Mouse (Mus musculus) liver, adult 2 months (tissue): ENCODE results near the gene Gyg. TPM values are rescaled to one million over a fixed set of nuclear protein-coding genes. Genes with fewer than 3 reads are reported as not detected.

Source experiments
- DNase-seq: peaks from one replicate; pipeline ENCODE4 v3.0.0-alpha.2; 2011; ENCODE audit warnings: low read depth, low spot score; ENCODE audit errors: extremely low read depth
- H3K27ac ChIP-seq: fragments of 200-500 bp; replicated peaks from 2 replicates; pipeline ENCODE4 v1.5.1; 2012; ENCODE audit warnings: low read depth, mild to moderate bottlenecking, control low read depth, inconsistent platforms, low read length; ENCODE audit not compliant: insufficient read depth
- H3K27me3 ChIP-seq: fragments of 200-500 bp; 2 replicates; pipeline ENCODE4 v1.6.1; 2012; ENCODE audit warnings: mild to moderate bottlenecking, moderate library complexity, low read length, inconsistent platforms; ENCODE audit not compliant: control insufficient read depth, insufficient read depth
- H3K36me3 ChIP-seq: fragments of 200-500 bp; 2 replicates; pipeline ENCODE4 v1.6.1; 2012; ENCODE audit warnings: low read length, inconsistent platforms; ENCODE audit not compliant: control insufficient read depth, insufficient read depth
- H3K4me1 ChIP-seq: fragments of 200-500 bp; 2 replicates; pipeline ENCODE4 v1.6.1; 2011; ENCODE audit warnings: low read length; ENCODE audit not compliant: control insufficient read depth, insufficient read depth
- H3K4me3 ChIP-seq: fragments of 200-500 bp; 2 replicates; pipeline ENCODE4 v1.5.1; 2011; ENCODE audit warnings: low read depth, mild to moderate bottlenecking, control low read depth, low read length, moderate library complexity; ENCODE audit not compliant: insufficient read depth
- H3K79me2 ChIP-seq: fragments of 200-500 bp; 2 replicates; pipeline ENCODE4 v1.6.1; 2012; ENCODE audit warnings: inconsistent platforms, mild to moderate bottlenecking, low read length, moderate library complexity; ENCODE audit not compliant: control insufficient read depth, insufficient read depth
- H3K9ac ChIP-seq: fragments of 200-500 bp; 2 replicates; pipeline ENCODE4 v1.6.1; 2012; ENCODE audit warnings: low read depth, mild to moderate bottlenecking, control low read depth, inconsistent platforms, low read length
- CTCF ChIP-seq: fragments of 200-500 bp; IDR thresholded peaks from 2 replicates; pipeline ENCODE4 v1.5.1; 2011; ENCODE audit warnings: low read depth, low read length, control low read depth
- POLR2A ChIP-seq: fragments of 200-500 bp; IDR thresholded peaks from 2 replicates; pipeline ENCODE4 v1.6.1; 2011; ENCODE audit warnings: low read length, control low read depth; ENCODE audit not compliant: insufficient read depth; ENCODE audit errors: extremely low read depth
- WGBS: fragments of 180-500 bp; shearing (Covaris S2); methylation state at CpG from one replicate; pipeline ENCODE4 v1.1.7; 2018; 5-methylcytosine and 5-hydroxymethylcytosine counted together
- polyA plus RNA-seq: library from polyadenylated mRNA; depleted of rRNA; stranded (reverse); fragments of >200 nt; gene quantifications from 2 replicates; pipeline ENCODE4 v1.2.3, GENCODE M21; 2012
- total RNA-seq: library from RNA; depleted of rRNA; stranded (reverse); fragments of >200 nt; gene quantifications from 2 replicates; pipeline ENCODE4 v1.2.3, GENCODE M21; 2014

The Gyg gene
- total and polyA plus RNA-seq, 2 experiments = 4.4 to 6.1 TPM

DNA sequence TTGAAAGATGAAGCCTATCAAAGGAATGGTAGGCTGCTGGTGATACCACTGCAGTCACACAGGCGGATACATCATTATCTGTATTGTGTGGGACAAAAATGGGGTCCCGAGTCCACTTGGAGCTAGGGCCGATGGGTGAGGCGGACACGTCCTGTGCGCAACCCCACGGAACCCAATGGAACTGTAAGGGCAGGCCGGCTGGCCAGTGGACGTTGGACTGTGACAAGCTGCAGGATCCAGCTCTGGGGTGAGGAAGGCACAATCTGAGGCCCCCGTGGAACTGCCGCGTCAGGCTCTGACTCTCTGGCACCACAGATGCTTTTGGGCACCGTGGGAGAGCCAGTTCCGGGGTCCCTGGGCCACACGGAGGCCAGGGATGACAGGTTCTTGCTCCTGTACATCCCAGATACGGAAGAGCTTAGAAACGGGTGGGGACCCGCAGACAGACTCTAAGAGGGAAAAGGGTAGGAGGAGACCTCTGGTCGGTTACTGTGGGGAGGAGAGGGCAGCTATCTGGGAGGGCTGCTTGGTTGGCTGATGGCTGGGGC, 36.0 kb downstream of the Gyg start:
- no peak overlapping the region for H3K4me3 ChIP-seq
- no peak for DNase-seq
- H3K79me2 ChIP-seq = no peaks in the 10 kb centered on the region
- TF ChIP-seq CTCF (no peak), POLR2A (no peak)
- WGBS = 94% methylated on average over 19 of the region's 19 CpGs
- no peak overlapping the region for H3K27ac ChIP-seq
- peaks cover 22% of the 10 kb centered on the region for H3K36me3 ChIP-seq
- no peak overlapping the region for H3K9ac ChIP-seq
- no peaks in the 10 kb centered on the region for H3K4me1 ChIP-seq
- no peaks in the 10 kb centered on the region for H3K27me3 ChIP-seq

GRCm38 (mm10) chr3:20111913-20112312, 43.2 kb downstream of the Gyg start:
- no peak for DNase-seq
- no peak for TF ChIP-seq POLR2A
- TF ChIP-seq CTCF = no peak
- 100% methylated on average over 2 of the region's 2 CpGs for WGBS
- Histone ChIP-seq H3K4me3 (no peak overlapping the region), H3K79me2 (no peaks in the 10 kb centered on the region), H3K27me3 (no peaks in the 10 kb centered on the region), H3K27ac (no peak overlapping the region), H3K36me3 (peaks cover 30% of the 10 kb centered on the region), H3K4me1 (peaks cover 2% of the 10 kb centered on the region; the same call in 1 of the 2 replicates), H3K9ac (no peak overlapping the region)

GRCm38 (mm10) chr3:20108881-20109280, 46.2 kb downstream of the Gyg start:
- Histone ChIP-seq H3K36me3 (peaks cover 28% of the 10 kb centered on the region), H3K27ac (no peak overlapping the region), H3K9ac (no peak overlapping the region), H3K27me3 (no peaks in the 10 kb centered on the region), H3K4me3 (no peak overlapping the region), H3K4me1 (peaks cover 2% of the 10 kb centered on the region; the same call in 1 of the 2 replicates), H3K79me2 (no peaks in the 10 kb centered on the region)
- no peak for DNase-seq
- no peak for TF ChIP-seq POLR2A
- no peak for TF ChIP-seq CTCF
- 89% methylated on average over 5 of the region's 5 CpGs for WGBS

DNA sequence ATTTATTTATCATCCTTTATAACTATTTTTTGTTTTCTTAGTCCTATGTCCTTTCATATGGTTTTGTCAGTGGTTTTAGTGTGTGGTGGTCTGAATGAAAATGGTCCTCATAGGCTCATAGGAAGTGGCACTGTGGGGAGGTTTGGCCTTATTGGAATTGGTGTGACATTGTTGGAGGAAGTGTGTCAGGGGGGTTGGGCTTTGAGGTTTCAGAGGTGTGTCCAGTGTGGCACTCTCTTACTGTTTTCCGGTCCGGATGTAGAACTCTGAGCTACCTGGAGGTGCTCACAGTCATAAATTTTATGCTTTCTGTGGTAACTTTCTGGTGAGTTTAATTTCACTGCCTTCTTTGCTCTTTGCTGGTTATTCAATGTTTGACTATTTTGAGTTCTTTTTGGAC, 50.3 kb downstream of the Gyg start:
- H3K27ac ChIP-seq = no peak overlapping the region
- H3K27me3 ChIP-seq = no peaks in the 10 kb centered on the region
- no peak for TF ChIP-seq POLR2A
- H3K36me3 ChIP-seq = peaks cover 24% of the 10 kb centered on the region
- H3K9ac ChIP-seq = no peak overlapping the region
- H3K4me1 ChIP-seq = no peaks in the 10 kb centered on the region
- no peak for DNase-seq
- no peaks in the 10 kb centered on the region for H3K79me2 ChIP-seq
- WGBS = 79% methylated on average over 2 of the region's 2 CpGs
- no peak overlapping the region for H3K4me3 ChIP-seq

- no peaks in the 10 kb centered on the region for H3K27me3 ChIP-seq
- H3K9ac ChIP-seq = no peak overlapping the region
- H3K4me3 ChIP-seq = no peak overlapping the region
- H3K36me3 ChIP-seq = peaks cover 21% of the 10 kb centered on the region
- 90% methylated on average over 8 of the region's 8 CpGs for WGBS
- no peak for DNase-seq
- H3K27ac ChIP-seq = no peak overlapping the region
- H3K4me1 ChIP-seq = no peaks in the 10 kb centered on the region
- no peaks in the 10 kb centered on the region for H3K79me2 ChIP-seq
- TF ChIP-seq CTCF (no peak), POLR2A (no peak)
Measured at GRCm38 (mm10) chr3:20104318-20104717, 50.8 kb downstream of the Gyg start.

DNA sequence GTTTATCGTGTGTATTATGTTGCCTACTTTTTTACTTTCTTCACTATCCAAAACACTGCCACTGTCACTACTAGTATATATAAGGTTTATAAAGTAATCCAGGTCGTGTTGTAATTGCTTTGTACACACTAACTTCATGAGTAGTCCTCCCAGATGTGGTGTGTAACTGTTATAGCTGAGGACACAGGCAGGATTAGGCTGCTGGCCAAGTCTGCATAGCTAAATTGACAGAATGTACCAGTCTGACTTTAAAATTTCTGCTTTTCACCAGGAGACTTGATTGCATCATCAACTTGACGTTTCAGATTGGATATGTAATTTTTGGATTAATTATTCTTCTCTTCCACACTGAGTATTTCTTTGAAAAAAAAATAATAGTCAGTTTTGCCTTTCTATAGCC, 51.3 kb downstream of the Gyg start:
- WGBS = 40% methylated on average over 3 of the region's 3 CpGs
- H3K4me3 ChIP-seq = no peak overlapping the region
- no peak overlapping the region for H3K9ac ChIP-seq
- TF ChIP-seq CTCF (no peak), POLR2A (no peak)
- H3K36me3 ChIP-seq = peaks cover 17% of the 10 kb centered on the region
- H3K4me1 ChIP-seq = no peaks in the 10 kb centered on the region
- no peak overlapping the region for H3K27ac ChIP-seq
- H3K27me3 ChIP-seq = no peaks in the 10 kb centered on the region
- no peaks in the 10 kb centered on the region for H3K79me2 ChIP-seq
- no peak for DNase-seq
